In genomic region chr17:46202421-46203071, GRCm38 (mm10) we compare ENCODE assay signal across 8 mouse cellular contexts. TPM values are rescaled to one million over a fixed set of nuclear protein-coding genes. Genes with fewer than 3 reads are reported as not detected.
DNase-seq lines count a peak whose midpoint lies in the region; ATAC-seq lines count a peak whose summit lies in the region.

Polh (minus strand) TSS chr17:46202645.
Xpo5 (plus strand) TSS chr17:46202782.

- peak within 1 kb of the TSS; percentile 90 for H3K9ac ChIP-seq in hindbrain, embryonic 16.5 days (ENCODE audit: low read depth, low read length)

- H3K27ac ChIP-seq in hindbrain, embryonic 16.5 days (ENCODE audit: low read depth, low read length) = peak within 1 kb of the TSS; percentile 84
- peak within 1 kb of the TSS; percentile 63 for H3K27ac ChIP-seq in macrophage

- H3K4me1 ChIP-seq in hindbrain, embryonic 16.5 days (ENCODE audit: control insufficient read depth, insufficient read depth, low read depth, low read length) = peaks cover 30% of the 10 kb centered on the region

- no peaks in the 10 kb centered on the region for H3K27me3 ChIP-seq in hindbrain, embryonic 16.5 days (replicated peaks; ENCODE audit: control insufficient read depth, insufficient read depth, low read length)

- H3K36me3 ChIP-seq in hindbrain, embryonic 16.5 days (ENCODE audit: control insufficient read depth, insufficient read depth, low read length) = peaks cover 26% of the 10 kb centered on the region
- peaks cover 13% of the 10 kb centered on the region; the same call in 1 of the 2 replicates for H3K36me3 ChIP-seq in macrophage (ENCODE audit: inconsistent target)

- under 1% methylated on average over 66 of the region's 66 CpGs for WGBS in hindbrain, embryonic 16.5 days
- under 1% methylated on average over 61 of the region's 66 CpGs for WGBS in macrophage (ENCODE audit: missing documents)

- peak within 1 kb of the TSS; percentile 94 for H3K4me3 ChIP-seq in hindbrain, embryonic 16.5 days (ENCODE audit: low read length)
- peak within 1 kb of the TSS; percentile 100 for H3K4me3 ChIP-seq in macrophage (ENCODE audit: inconsistent target)

- H3K4me2 ChIP-seq in hindbrain, embryonic 16.5 days (ENCODE audit: low read length) = peak within 1 kb of the TSS; percentile 98

- H3K79me2 ChIP-seq in macrophage (ENCODE audit: inconsistent target) = peaks cover 69% of the 10 kb centered on the region

- ATAC-seq in hindbrain, embryonic 16.5 days = peak; percentile 97

- H3K9me3 ChIP-seq in hindbrain, embryonic 16.5 days (ENCODE audit: control insufficient read depth, low read length) = no peaks in the 10 kb centered on the region

- peak; percentile 95 for DNase-seq in T-cell, adult 2 months (ENCODE audit: low spot score)
- DNase-seq in cerebellum, postnatal 36 days = peak; percentile 92 to 93
- DNase-seq in gastrocnemius, adult 18-20 months (ENCODE audit: low spot score) = peak; percentile 90
- DNase-seq in left cerebral cortex, adult 18-20 months (ENCODE audit: low spot score in 2 of 2) = peak; percentile 83 to 94
- DNase-seq in right cerebral cortex, adult 18-20 months = peak; percentile 92
- peak; percentile 65 for DNase-seq in urinary bladder, postnatal 10 days (ENCODE audit: low spot score)

RNA-seq across cellular contexts. Expression of gene Polh, which starts in this region (rescaled TPM):
- 10 to 100 TPM; 12.0 to 12.7 TPM for total RNA-seq in gastrocnemius, adult 18-20 months (2021)
- polyA plus RNA-seq in hindbrain, embryonic 16.5 days (2015; fragmentation: Nextera tagmentation; extraction: Ambion mirVana) = 6.2 and 8.4 TPM in 2 replicates
- 1 to 10 TPM; 6.1 to 6.3 TPM for total RNA-seq in left cerebral cortex, adult 18-20 months (2021)
- total RNA-seq in macrophage (2018; cell fraction: chromatin; rRNA removed) = 10 to 100 TPM in 9 of 26 experiments, 1 to 10 TPM in 17; 3.0 to 17.3 (median 8.2) TPM
- total RNA-seq in macrophage (2018; cell fraction: cytosol; rRNA removed) = 1 to 10 TPM; 2.6 to 7.8 (median 6.1) TPM
- 10 to 100 TPM in 3 of 26 experiments, 1 to 10 TPM in 23; 2.5 to 18.6 (median 5.2) TPM for total RNA-seq in macrophage (2018; cell fraction: nucleus; rRNA removed)
- polyA plus RNA-seq in macrophage (2018) = 4.5 to 10.3 TPM (median 5.2 TPM) in 3 replicates

RNA-seq across cellular contexts. Expression of gene Xpo5, which starts in this region (rescaled TPM):
- 1 to 10 TPM; 9.0 to 9.6 TPM for total RNA-seq in gastrocnemius, adult 18-20 months (2021)
- polyA plus RNA-seq in hindbrain, embryonic 16.5 days (2015; fragmentation: Nextera tagmentation; extraction: Ambion mirVana) = 29.0 and 35.7 TPM in 2 replicates
- total RNA-seq in left cerebral cortex, adult 18-20 months (2021) = 10 to 100 TPM; 38.6 to 41.9 TPM
- total RNA-seq in macrophage (2018; cell fraction: chromatin; rRNA removed) = 10 to 100 TPM; 10.7 to 48.4 (median 31.1) TPM
- 10 to 100 TPM; 10.3 to 20.8 (median 15.0) TPM for total RNA-seq in macrophage (2018; cell fraction: cytosol; rRNA removed)
- total RNA-seq in macrophage (2018; cell fraction: nucleus; rRNA removed) = 10 to 100 TPM in 25 of 26 experiments, 1 to 10 TPM in 1; 9.8 to 41.1 (median 20.0) TPM
- polyA plus RNA-seq in macrophage (2018) = 15.0 to 22.0 TPM (median 16.0 TPM) in 3 replicates

Comparison
In these comparisons a context has a peak if more than half of its experiments do, and no peak if none do; other contexts are left out.
1. Peak in every context shown above with its lines: DNase-seq, ATAC-seq, H3K4me3 ChIP-seq and H3K27ac ChIP-seq.